Mouse (Mus musculus): Measurements from ENCODE around the gene Tcf7l2. TPM values are rescaled to one million over a fixed set of nuclear protein-coding genes. Genes with fewer than 3 reads are reported as not detected.

Gene Tcf7l2
- polyA plus RNA-seq, 1 experiment from 2014 or later = 225 TPM

DNA sequence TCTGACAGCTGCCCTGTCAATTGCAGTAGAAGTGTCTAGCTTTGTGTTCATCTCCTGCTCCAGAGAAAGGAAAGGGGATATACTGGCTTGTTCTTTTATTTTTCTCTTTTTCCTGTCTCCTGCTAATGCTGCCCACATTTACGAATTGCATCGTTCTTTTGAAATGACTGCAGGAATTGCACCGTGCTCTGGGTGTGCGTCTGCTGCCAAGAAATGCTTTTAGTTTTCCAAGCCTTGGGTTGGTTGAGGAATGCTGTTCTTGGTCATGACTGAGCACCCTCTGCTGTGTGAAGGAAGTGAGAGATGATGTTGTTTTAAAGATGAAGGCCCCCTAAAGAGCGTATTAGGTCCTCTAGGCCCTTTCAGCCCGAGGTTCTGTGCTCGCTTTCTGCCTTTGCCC is 75.4 kb downstream of the Tcf7l2 start:
- Histone ChIP-seq H3K4me3 (ENCODE audit: low read depth, low read length) (no peak overlapping the region), H3K9me3 (ENCODE audit: control insufficient read depth, low read length) (no peaks in the 10 kb centered on the region), H3K27me3 (ENCODE audit: control insufficient read depth, insufficient read depth, low read length) (no peaks in the 10 kb centered on the region), H3K4me1 (ENCODE audit: control insufficient read depth, insufficient read depth, low read length) (peaks cover 46% of the 10 kb centered on the region), H3K36me3 (ENCODE audit: control insufficient read depth, insufficient read depth, low read length) (peaks cover 2% of the 10 kb centered on the region; the same call in 1 of the 2 replicates), H3K4me2 (ENCODE audit: low read depth, severe bottlenecking) (no peak overlapping the region), H3K9ac (ENCODE audit: low read length) (no peak overlapping the region), H3K27ac (replicated peaks; ENCODE audit: low read depth, low read length) (no peak overlapping the region)
- WGBS = 85% methylated on average over 7 of the region's 7 CpGs
- no peak for DNase-seq (ENCODE audit: low spot score)
- ATAC-seq (ENCODE audit: insufficient number of reproducible peaks, low FRiP score, low TSS enrichment, low read depth) = no peak

DNA sequence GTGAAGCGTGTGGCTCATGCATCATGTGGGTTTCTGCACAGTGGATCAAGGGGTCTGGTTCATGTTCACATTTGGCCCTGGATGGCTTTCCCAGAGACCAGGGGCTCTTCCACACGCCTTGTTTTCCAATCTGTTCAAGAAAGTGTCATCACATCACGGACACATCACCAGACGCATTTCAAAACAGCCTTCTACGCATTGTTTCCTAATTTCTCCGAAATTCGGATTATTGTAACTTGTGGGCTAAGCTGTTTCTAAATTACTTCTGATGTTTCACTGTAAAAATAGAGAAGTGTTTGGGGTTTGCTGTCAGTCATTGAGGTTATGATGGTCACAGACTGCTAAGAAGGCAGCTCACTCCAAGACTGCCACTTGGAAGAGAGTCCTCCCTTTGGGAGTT is 78.6 kb downstream of the Tcf7l2 start:
- peaks cover 2% of the 10 kb centered on the region; the same call in 1 of the 2 replicates for H3K36me3 ChIP-seq (ENCODE audit: control insufficient read depth, insufficient read depth, low read length)
- no peak overlapping the region for H3K4me3 ChIP-seq (ENCODE audit: low read depth, low read length)
- H3K9me3 ChIP-seq (ENCODE audit: control insufficient read depth, low read length) = no peaks in the 10 kb centered on the region
- no peak overlapping the region for H3K27ac ChIP-seq (replicated peaks; ENCODE audit: low read depth, low read length)
- H3K4me2 ChIP-seq (ENCODE audit: low read depth, severe bottlenecking) = no peak overlapping the region
- no peaks in the 10 kb centered on the region for H3K27me3 ChIP-seq (ENCODE audit: control insufficient read depth, insufficient read depth, low read length)
- ATAC-seq (ENCODE audit: insufficient number of reproducible peaks, low FRiP score, low TSS enrichment, low read depth) = no peak
- WGBS = 92% methylated on average over 7 of the region's 7 CpGs
- DNase-seq (ENCODE audit: low spot score) = no peak
- H3K4me1 ChIP-seq (ENCODE audit: control insufficient read depth, insufficient read depth, low read length) = peaks cover 29% of the 10 kb centered on the region
- H3K9ac ChIP-seq (ENCODE audit: low read length) = no peak overlapping the region

DNA sequence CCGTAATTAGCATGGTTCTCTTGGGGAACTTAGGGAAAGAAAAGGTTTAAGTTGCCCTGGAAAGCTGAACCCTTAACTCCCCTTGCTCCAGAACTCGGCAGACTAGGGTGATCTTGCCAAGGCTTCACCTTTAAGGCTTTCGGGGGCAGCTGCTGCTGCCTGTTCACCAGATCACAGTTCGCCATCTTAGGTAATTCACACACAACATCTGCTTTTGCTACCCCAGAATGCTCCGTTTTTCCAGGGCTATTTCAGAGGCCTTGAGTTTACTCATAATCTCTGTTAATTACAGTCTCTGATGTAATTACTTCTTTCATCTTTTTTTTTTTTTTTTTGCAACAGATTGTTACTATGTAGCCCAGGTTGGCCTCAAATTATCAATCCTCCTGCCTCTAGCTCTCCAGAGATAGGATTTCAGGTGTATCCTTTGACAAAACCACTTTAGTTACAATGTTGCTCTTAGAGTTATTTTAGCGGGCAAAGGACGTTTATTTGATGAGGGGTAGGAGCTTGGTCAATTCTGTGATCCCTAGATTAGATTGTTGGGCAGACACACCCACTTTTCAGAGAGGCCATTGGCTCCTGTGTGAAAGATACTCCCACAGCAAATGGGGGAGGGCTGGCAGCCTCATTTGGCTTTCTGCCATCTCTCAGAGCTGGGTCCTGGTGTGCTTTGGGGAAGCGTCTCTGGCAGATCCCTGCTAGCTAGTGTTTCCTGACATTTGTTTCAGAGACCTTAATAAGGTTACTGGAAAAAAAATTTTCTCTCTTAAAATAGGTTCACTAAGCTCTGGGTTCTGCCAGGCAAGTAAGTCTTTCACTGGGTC is 83.6 kb downstream of the Tcf7l2 start:
- ATAC-seq (ENCODE audit: insufficient number of reproducible peaks, low FRiP score, low TSS enrichment, low read depth) = no peak
- peaks cover 40% of the 10 kb centered on the region for H3K4me1 ChIP-seq (ENCODE audit: control insufficient read depth, insufficient read depth, low read length)
- no peaks in the 10 kb centered on the region; the same call in 1 of the 2 replicates for H3K36me3 ChIP-seq (ENCODE audit: control insufficient read depth, insufficient read depth, low read length)
- no peaks in the 10 kb centered on the region for H3K9me3 ChIP-seq (ENCODE audit: control insufficient read depth, low read length)
- 23% methylated on average over 8 of the region's 8 CpGs for WGBS
- no peaks in the 10 kb centered on the region for H3K27me3 ChIP-seq (ENCODE audit: control insufficient read depth, insufficient read depth, low read length)
- no peak overlapping the region for H3K9ac ChIP-seq (ENCODE audit: low read length)
- no peak overlapping the region for H3K4me2 ChIP-seq (ENCODE audit: low read depth, severe bottlenecking)
- no peak overlapping the region for H3K4me3 ChIP-seq (ENCODE audit: low read depth, low read length)
- DNase-seq (ENCODE audit: low spot score) = no peak
- H3K27ac ChIP-seq (replicated peaks; ENCODE audit: low read depth, low read length) = 0 out of 2 replicates have a peak overlapping the region, but pooled peaks have one; percentile 22

DNA sequence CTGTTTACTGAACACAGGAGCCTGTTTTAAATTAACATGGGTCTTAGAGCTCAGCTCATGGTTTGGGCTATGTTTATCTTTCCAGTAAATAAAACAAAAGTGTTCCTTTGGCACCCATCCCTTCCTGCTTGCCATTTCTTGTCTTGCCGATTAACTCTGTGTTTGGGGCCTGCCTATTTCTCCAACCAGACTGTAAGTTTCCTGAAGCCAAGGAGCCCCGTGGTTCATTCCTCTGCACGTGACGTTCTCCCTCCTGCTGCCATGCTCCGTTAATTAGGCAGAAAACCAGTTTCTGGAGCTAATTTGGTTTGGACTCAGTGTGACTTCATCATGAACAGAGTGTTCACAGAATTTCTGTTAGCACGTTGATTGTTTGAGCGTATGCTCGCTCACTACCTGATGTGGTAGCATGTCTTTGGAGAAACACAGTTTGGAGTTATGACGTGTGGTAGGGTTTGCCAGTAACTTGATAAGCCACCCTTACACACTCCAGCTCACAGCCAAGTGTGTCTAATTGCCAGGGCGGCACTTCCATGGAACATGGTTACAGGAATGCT is 84.4 kb downstream of the Tcf7l2 start:
- 36% methylated on average over 10 of the region's 10 CpGs for WGBS
- Histone ChIP-seq H3K9ac (ENCODE audit: low read length) (no peak overlapping the region), H3K4me3 (ENCODE audit: low read depth, low read length) (no peak overlapping the region), H3K4me1 (ENCODE audit: control insufficient read depth, insufficient read depth, low read length) (peaks cover 49% of the 10 kb centered on the region), H3K4me2 (ENCODE audit: low read depth, severe bottlenecking) (no peak overlapping the region), H3K27me3 (ENCODE audit: control insufficient read depth, insufficient read depth, low read length) (no peaks in the 10 kb centered on the region), H3K36me3 (ENCODE audit: control insufficient read depth, insufficient read depth, low read length) (no peaks in the 10 kb centered on the region; the same call in 1 of the 2 replicates), H3K27ac (replicated peaks; ENCODE audit: low read depth, low read length) (peak overlapping the region; percentile 22; the same call in 1 of the 2 replicates), H3K9me3 (ENCODE audit: control insufficient read depth, low read length) (no peaks in the 10 kb centered on the region)
- no peak for DNase-seq (ENCODE audit: low spot score)
- no peak for ATAC-seq (ENCODE audit: insufficient number of reproducible peaks, low FRiP score, low TSS enrichment, low read depth)

DNA sequence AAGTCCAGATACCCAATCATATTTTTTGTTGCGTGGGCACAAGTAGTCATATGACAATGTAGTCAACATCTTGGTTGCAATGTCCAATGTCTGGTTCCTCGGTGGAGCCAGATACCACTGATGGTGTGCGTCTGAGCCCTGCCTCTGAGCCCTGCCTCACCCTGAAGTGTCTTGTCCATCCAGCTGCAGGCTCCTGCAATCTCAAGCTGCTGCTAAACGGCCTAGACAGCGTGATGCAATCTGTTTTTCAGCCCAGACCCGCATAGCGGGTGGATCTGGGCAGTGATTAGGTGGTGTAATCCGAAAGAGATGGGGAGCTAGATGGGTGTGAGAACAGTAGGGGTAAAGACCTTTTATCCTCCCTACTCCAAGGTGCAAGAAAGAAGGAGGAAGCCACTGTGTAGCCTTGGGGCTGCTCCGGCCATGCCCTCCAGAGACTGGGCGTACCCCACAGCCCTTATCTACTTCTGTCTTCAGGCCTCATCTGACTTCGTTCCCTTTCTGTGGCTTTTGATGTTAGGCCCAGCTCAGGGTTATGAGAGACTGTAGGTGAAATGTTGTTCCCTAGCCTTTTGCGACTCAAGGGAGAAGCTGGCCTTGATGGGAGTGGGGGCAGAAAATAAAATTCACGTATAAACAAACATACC is 86.1 kb downstream of the Tcf7l2 start:
- ATAC-seq (ENCODE audit: insufficient number of reproducible peaks, low FRiP score, low TSS enrichment, low read depth) (no peak), DNase-seq (ENCODE audit: low spot score) (no peak)
- Histone ChIP-seq H3K27ac (replicated peaks; ENCODE audit: low read depth, low read length) (no peak overlapping the region), H3K9me3 (ENCODE audit: control insufficient read depth, low read length) (no peaks in the 10 kb centered on the region), H3K4me1 (ENCODE audit: control insufficient read depth, insufficient read depth, low read length) (peaks cover 62% of the 10 kb centered on the region), H3K27me3 (ENCODE audit: control insufficient read depth, insufficient read depth, low read length) (no peaks in the 10 kb centered on the region), H3K9ac (ENCODE audit: low read length) (no peak overlapping the region), H3K4me3 (ENCODE audit: low read depth, low read length) (no peak overlapping the region), H3K36me3 (ENCODE audit: control insufficient read depth, insufficient read depth, low read length) (no peaks in the 10 kb centered on the region; the same call in 1 of the 2 replicates), H3K4me2 (ENCODE audit: low read depth, severe bottlenecking) (no peak overlapping the region)
- 79% methylated on average over 13 of the region's 13 CpGs for WGBS

DNA sequence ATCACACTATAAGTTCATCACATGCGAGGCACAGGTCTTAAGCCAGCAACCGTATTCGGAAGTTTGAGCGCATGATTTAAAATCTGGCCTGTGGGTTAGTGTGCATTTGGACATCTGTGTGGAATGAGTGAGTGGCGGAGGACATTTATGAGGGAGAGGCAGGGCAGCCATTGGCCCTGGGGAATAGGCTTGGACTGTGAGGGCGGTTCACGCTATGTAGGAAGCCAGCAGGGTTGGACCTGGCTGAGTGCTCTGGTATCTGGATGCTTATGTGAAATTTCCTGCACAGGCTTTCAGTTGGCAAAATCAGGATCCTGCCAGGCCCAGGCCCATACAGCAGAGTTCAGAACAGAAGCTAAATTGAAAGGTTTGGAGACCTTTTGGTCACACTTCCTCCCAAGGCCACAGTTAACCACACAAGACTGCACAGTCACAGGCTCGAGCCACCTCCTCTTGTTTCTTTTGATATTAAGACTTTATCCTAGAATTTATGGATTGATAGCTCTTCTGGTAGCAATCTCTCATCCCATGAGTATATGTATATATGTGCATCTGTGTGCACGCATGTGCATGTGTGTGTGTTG is 89.4 kb downstream of the Tcf7l2 start:
- Histone ChIP-seq H3K36me3 (ENCODE audit: control insufficient read depth, insufficient read depth, low read length) (no peaks in the 10 kb centered on the region; the same call in 1 of the 2 replicates), H3K9me3 (ENCODE audit: control insufficient read depth, low read length) (no peaks in the 10 kb centered on the region), H3K27ac (replicated peaks; ENCODE audit: low read depth, low read length) (no peak overlapping the region), H3K4me3 (ENCODE audit: low read depth, low read length) (no peak overlapping the region), H3K9ac (ENCODE audit: low read length) (no peak overlapping the region), H3K4me1 (ENCODE audit: control insufficient read depth, insufficient read depth, low read length) (peaks cover 50% of the 10 kb centered on the region), H3K4me2 (ENCODE audit: low read depth, severe bottlenecking) (no peak overlapping the region), H3K27me3 (ENCODE audit: control insufficient read depth, insufficient read depth, low read length) (no peaks in the 10 kb centered on the region)
- DNase-seq (ENCODE audit: low spot score) = no peak
- WGBS = 65% methylated on average over 9 of the region's 9 CpGs
- ATAC-seq (ENCODE audit: insufficient number of reproducible peaks, low FRiP score, low TSS enrichment, low read depth) = no peak

DNA sequence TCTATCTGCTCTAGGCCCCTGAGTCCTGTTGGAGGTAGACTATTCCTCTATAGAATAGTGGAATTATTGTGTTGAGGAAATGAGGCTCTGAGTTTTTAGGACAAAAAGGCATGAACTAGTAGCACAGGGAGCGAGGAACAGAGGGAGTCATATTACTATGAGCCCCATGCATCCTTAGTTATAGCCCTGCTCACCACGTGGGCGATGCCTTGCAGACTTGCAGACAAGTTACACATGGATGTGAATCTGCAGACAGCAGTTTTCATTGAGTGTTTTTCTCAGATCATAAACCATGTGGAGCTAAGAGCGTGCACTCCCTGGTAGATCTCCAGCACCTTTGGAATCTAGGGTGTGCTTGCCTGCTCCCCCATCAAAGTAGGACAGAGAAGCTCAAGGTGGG is 90.5 kb downstream of the Tcf7l2 start:
- Histone ChIP-seq H3K4me2 (ENCODE audit: low read depth, severe bottlenecking) (no peak overlapping the region), H3K4me3 (ENCODE audit: low read depth, low read length) (no peak overlapping the region), H3K27ac (replicated peaks; ENCODE audit: low read depth, low read length) (peak overlapping the region; percentile 45; the same call in 1 of the 2 replicates), H3K36me3 (ENCODE audit: control insufficient read depth, insufficient read depth, low read length) (no peaks in the 10 kb centered on the region; the same call in 1 of the 2 replicates), H3K27me3 (ENCODE audit: control insufficient read depth, insufficient read depth, low read length) (no peaks in the 10 kb centered on the region), H3K4me1 (ENCODE audit: control insufficient read depth, insufficient read depth, low read length) (peaks cover 52% of the 10 kb centered on the region), H3K9ac (ENCODE audit: low read length) (no peak overlapping the region), H3K9me3 (ENCODE audit: control insufficient read depth, low read length) (no peaks in the 10 kb centered on the region)
- 26% methylated on average over 4 of the region's 4 CpGs for WGBS
- DNase-seq (ENCODE audit: low spot score) = no peak
- no peak for ATAC-seq (ENCODE audit: insufficient number of reproducible peaks, low FRiP score, low TSS enrichment, low read depth)

DNA sequence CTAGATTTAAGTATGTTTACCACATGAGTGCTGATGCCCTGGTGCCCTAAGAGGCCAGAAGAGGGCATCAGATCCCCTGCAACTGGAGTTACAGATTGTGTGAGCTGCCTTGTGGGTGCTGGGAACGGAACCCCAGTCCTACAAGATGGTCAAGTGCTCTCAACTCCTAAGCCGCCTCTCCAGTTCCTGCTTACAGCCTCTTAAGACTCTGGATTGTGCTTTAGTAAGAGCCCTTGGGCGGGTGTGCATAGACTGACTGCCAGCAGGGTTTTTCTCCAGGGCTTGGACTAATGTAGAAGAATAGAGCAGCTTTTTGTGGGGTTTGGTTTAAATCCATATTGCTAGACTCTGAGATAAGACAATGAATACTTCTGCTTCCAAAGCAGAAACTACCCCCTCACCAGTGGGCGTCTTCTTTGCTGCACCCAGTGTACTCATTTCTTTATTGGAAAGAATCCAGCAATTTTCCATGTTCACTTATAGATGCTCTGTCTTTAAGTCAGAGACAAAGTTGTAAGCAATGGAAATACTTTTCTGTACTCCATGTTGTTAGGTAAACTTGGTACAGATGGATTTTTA is 92.3 kb downstream of the Tcf7l2 start:
- DNase-seq (ENCODE audit: low spot score) (no peak), ATAC-seq (ENCODE audit: insufficient number of reproducible peaks, low FRiP score, low TSS enrichment, low read depth) (no peak)
- Histone ChIP-seq H3K27ac (replicated peaks; ENCODE audit: low read depth, low read length) (no peak overlapping the region), H3K4me1 (ENCODE audit: control insufficient read depth, insufficient read depth, low read length) (peaks cover 60% of the 10 kb centered on the region), H3K4me2 (ENCODE audit: low read depth, severe bottlenecking) (no peak overlapping the region), H3K27me3 (ENCODE audit: control insufficient read depth, insufficient read depth, low read length) (no peaks in the 10 kb centered on the region), H3K36me3 (ENCODE audit: control insufficient read depth, insufficient read depth, low read length) (no peaks in the 10 kb centered on the region; the same call in 1 of the 2 replicates), H3K9ac (ENCODE audit: low read length) (no peak overlapping the region), H3K9me3 (ENCODE audit: control insufficient read depth, low read length) (no peaks in the 10 kb centered on the region), H3K4me3 (ENCODE audit: low read depth, low read length) (no peak overlapping the region)
- 97% methylated on average over 4 of the region's 4 CpGs for WGBS

Data from limb, embryonic 11.5 days (tissue).